Mouse (Mus musculus) CH12.LX (cell line): Measurements from ENCODE around the gene Nmral1. TPM values are rescaled to one million over a fixed set of nuclear protein-coding genes. Genes with fewer than 3 reads are reported as not detected.
"Not testable (repeated sequence)": the region's sequence is repeated elsewhere in the genome, so short reads cannot be mapped to it uniquely, and the experiment has no call there.

Source experiments
- DNase-seq: peaks from one replicate; pipeline ENCODE4 v3.0.0-alpha.2; 2013; ENCODE audit errors: extremely low read depth
- H3K27ac ChIP-seq: 2 replicates; pipeline ENCODE4 v1.5.1; 2012; ENCODE audit warnings: low read depth, mild to moderate bottlenecking, control low read depth, moderate library complexity; ENCODE audit not compliant: insufficient read depth
- H3K27me3 ChIP-seq: replicated peaks from 2 replicates; pipeline ENCODE3; 2012; ENCODE audit warnings: inconsistent platforms
- H3K36me3 ChIP-seq, 2 experiments: replicated peaks in 1 of 2; 2 replicates each; pipeline versions ENCODE3 to v1.6.1; 2012; ENCODE audit warnings: inconsistent platforms in 1 of 2, low read length in 1 of 2, mild to moderate bottlenecking in 1 of 2, mixed read lengths in 1 of 2, moderate library complexity in 1 of 2; ENCODE audit not compliant: control insufficient read depth in 1 of 2, insufficient read depth in 1 of 2
- H3K4me1 ChIP-seq, 2 experiments: 2 replicates each; pipeline ENCODE4 v1.6.1; 2012; ENCODE audit warnings: inconsistent platforms in 1 of 2, moderate library complexity in 1 of 2; ENCODE audit not compliant: insufficient read depth in 2 of 2, control insufficient read depth in 1 of 2
- H3K4me2 ChIP-seq: 2 replicates; pipeline ENCODE4 v1.6.1; 2012; ENCODE audit warnings: low read depth, mild to moderate bottlenecking, control low read depth; ENCODE audit not compliant: poor library complexity, insufficient read depth, severe bottlenecking
- H3K4me3 ChIP-seq, 3 experiments: fragments of 150-350 bp in 1 of 3; sonication (generic) in 1 of 3; replicated peaks in 1 of 3; 2 replicates each; pipeline versions ENCODE3 to v1.5.1; 2011 to 2012; ENCODE audit warnings: low read depth in 2 of 3, low read length in 2 of 3, mild to moderate bottlenecking in 2 of 3, moderate library complexity in 2 of 3, control low read depth in 1 of 3, improper control_type of control experiment in 1 of 3, inconsistent platforms in 1 of 3, mixed read lengths in 1 of 3; ENCODE audit not compliant: poor library complexity in 1 of 3
- H3K79me2 ChIP-seq: replicated peaks from 2 replicates; pipeline ENCODE4 v1.6.1; 2012; ENCODE audit warnings: mild to moderate bottlenecking, moderate library complexity; ENCODE audit not compliant: control insufficient read depth, poor library complexity, insufficient read depth, severe bottlenecking; ENCODE audit errors: extremely low read depth
- H3K9ac ChIP-seq: 2 replicates; pipeline ENCODE4 v1.6.1; 2012; ENCODE audit warnings: low read depth, mild to moderate bottlenecking, control low read depth, moderate library complexity; ENCODE audit not compliant: insufficient read depth
- H3K9me3 ChIP-seq: replicated peaks from 2 replicates; pipeline ENCODE3; 2012; ENCODE audit warnings: low read length, inconsistent platforms, mixed read lengths
- CHD2 ChIP-seq: IDR thresholded peaks from 2 replicates; pipeline ENCODE4 v1.6.1; 2011; ENCODE audit warnings: low read length, improper control_type of control experiment
- E2F4 ChIP-seq: IDR thresholded peaks from 2 replicates; pipeline ENCODE4 v1.6.1; 2011; ENCODE audit warnings: low read depth, low read length, improper control_type of control experiment; ENCODE audit not compliant: insufficient replicate concordance
- HCFC1 ChIP-seq: IDR thresholded peaks from 2 replicates; pipeline ENCODE4 v1.6.1; 2012; ENCODE audit warnings: low read depth, mild to moderate bottlenecking, inconsistent platforms, low read length, improper control_type of control experiment
- IRF4 ChIP-seq: IDR thresholded peaks from 2 replicates; pipeline ENCODE4 v1.6.1; 2014; ENCODE audit warnings: low read depth, mild to moderate bottlenecking, inconsistent platforms, low read length, improper control_type of control experiment
- MAFK ChIP-seq: IDR thresholded peaks from 2 replicates; pipeline ENCODE4 v1.6.1; 2011; ENCODE audit warnings: low read length, improper control_type of control experiment; ENCODE audit not compliant: insufficient replicate concordance
- MAX ChIP-seq: IDR thresholded peaks from 2 replicates; pipeline ENCODE4 v1.6.1; 2011; ENCODE audit warnings: low read length, improper control_type of control experiment
- MAZ ChIP-seq: IDR thresholded peaks from 2 replicates; pipeline ENCODE4 v1.6.1; 2012; ENCODE audit warnings: low read depth, mild to moderate bottlenecking, inconsistent platforms, low read length, improper control_type of control experiment, moderate library complexity
- MXI1 ChIP-seq: IDR thresholded peaks from 2 replicates; pipeline ENCODE4 v1.6.1; 2011; ENCODE audit warnings: mild to moderate bottlenecking, low read depth, low read length, improper control_type of control experiment
- MYC ChIP-seq: IDR thresholded peaks from 2 replicates; pipeline ENCODE4 v1.6.1; 2011; ENCODE audit warnings: low read depth, mild to moderate bottlenecking, improper control_type of control experiment, low read length
- NELFE ChIP-seq: IDR thresholded peaks from 2 replicates; pipeline ENCODE4 v1.6.1; 2011; ENCODE audit warnings: low read depth, low read length, improper control_type of control experiment
- NRF1 ChIP-seq: IDR thresholded peaks from 2 replicates; pipeline ENCODE4 v1.6.1; 2014; ENCODE audit warnings: low read depth, mild to moderate bottlenecking, inconsistent platforms, low read length, improper control_type of control experiment, moderate library complexity
- SIN3A ChIP-seq: IDR thresholded peaks from 2 replicates; pipeline ENCODE4 v1.6.1; 2012; ENCODE audit warnings: low read length, improper control_type of control experiment, inconsistent platforms
- TBP ChIP-seq: conservative IDR thresholded peaks from 2 replicates; pipeline ENCODE4 v1.6.1; 2011; ENCODE audit warnings: low read depth, low read length, improper control_type of control experiment
- TCF12 ChIP-seq: IDR thresholded peaks from 2 replicates; pipeline ENCODE4 v1.6.1; 2014; ENCODE audit warnings: low read depth, mild to moderate bottlenecking, inconsistent platforms, low read length, improper control_type of control experiment
- USF1 ChIP-seq: IDR thresholded peaks from 2 replicates; pipeline ENCODE4 v1.6.1; 2014; ENCODE audit warnings: low read depth, mild to moderate bottlenecking, inconsistent platforms, low read length, improper control_type of control experiment
- ZC3H11A ChIP-seq: IDR thresholded peaks from 2 replicates; pipeline ENCODE4 v1.6.1; 2012; ENCODE audit warnings: low read depth, mild to moderate bottlenecking, inconsistent platforms, low read length, improper control_type of control experiment
- ZMIZ1 ChIP-seq: IDR thresholded peaks from 2 replicates; pipeline ENCODE4 v1.6.1; 2012; ENCODE audit warnings: low read depth, mild to moderate bottlenecking, inconsistent platforms, low read length, improper control_type of control experiment
- dilution Hi-C: fragments of 300-500 bp; cut with MboI; formaldehyde crosslinking; loops from 2 replicates; pipeline ENCODE4 v1.14.3; 2020; ENCODE audit warnings: low sequenced_read_pairs; ENCODE audit not compliant: extremely low pct_unique_long_range_greater_than_20kb, extremely low pct_ligation_motif_present
- in situ Hi-C: fragments of 300-500 bp; cut with MboI; formaldehyde crosslinking; loops from 3 replicates; pipeline ENCODE4 v1.14.3; 2019; ENCODE audit warnings: low sequenced_read_pairs, low pct_ligation_motif_present, low pct_unique_long_range_greater_than_20kb, mixed read lengths
- polyA plus RNA-seq: library from polyadenylated mRNA; unstranded; fragments of >175 nt; gene quantifications from 2 replicates; pipeline ENCODE4 v1.2.1, GENCODE M21; 2012; ENCODE audit warnings: low read depth; ENCODE audit not compliant: insufficient read length
- total RNA-seq, 2 experiments: library from RNA; depleted of rRNA; stranded (reverse); fragments of 300-350 nt in 1 of 2; fragments of >200 nt in 1 of 2; gene quantifications; 2 replicates each; pipeline ENCODE4 v1.2.3; 2012 to 2014

The Nmral1 gene
- total and polyA plus RNA-seq, 3 experiments = 2.4 to 20.0 (median 3.2) TPM

GRCm38 (mm10) chr16:4763276-4763675, 44.1 kb upstream of the Nmral1 start (continued):
- TF ChIP-seq IRF4 (no peak), CHD2 (no peak)

GRCm38 (mm10) chr16:4762437-4762836, 43.3 kb upstream of the Nmral1 start:
- in situ Hi-C loops = loop anchor here (25.0 kb wide), 1 partner anchor 100 kb away; no protein-coding TSS in a partner anchor
- H3K36me3 ChIP-seq = peaks cover 35 to 51% of the 10 kb centered on the region in 2 experiments
- H3K27me3 ChIP-seq = no peaks in the 10 kb centered on the region
- H3K4me2 ChIP-seq = no peak overlapping the region
- H3K9me3 ChIP-seq = no peaks in the 10 kb centered on the region
- TF ChIP-seq IRF4 = no peak
- TF ChIP-seq, all 38 proteins: peak for 0
- peaks cover 3 to 39% of the 10 kb centered on the region in 2 experiments for H3K4me1 ChIP-seq
- H3K9ac ChIP-seq = no peak overlapping the region
- H3K27ac ChIP-seq = no peak overlapping the region
- DNase-seq = no peak
- 0 out of 2 replicates have a peak, but pooled peaks cover 2% of the 10 kb centered on the region for H3K79me2 ChIP-seq
- dilution Hi-C loops = no loop called here
- H3K4me3 ChIP-seq = no peak overlapping the region

- dilution Hi-C loops, DNase-seq, H3K4me2 ChIP-seq, H3K79me2 ChIP-seq, H3K27me3 ChIP-seq, H3K27ac ChIP-seq, H3K9me3 ChIP-seq: not testable (repeated sequence)
- Histone ChIP-seq H3K9ac (peak overlapping the region; percentile 48; the same call in 1 of the 2 replicates), H3K4me3 (peak overlapping the region in 2 of 3 experiments; percentile 21 to 41), H3K4me1 (peaks cover 3 to 23% of the 10 kb centered on the region in 2 experiments; a peak in 3 of 4 replicates), H3K36me3 (peaks cover 0 to 16% of the 10 kb centered on the region in 2 experiments)
- in situ Hi-C loops = loop anchor here (25.0 kb wide), 1 partner anchor 106 kb away; no protein-coding TSS in a partner anchor
Measured at GRCm38 (mm10) chr16:4756660-4757335, 37.6 kb upstream of the Nmral1 start.

- Histone ChIP-seq H3K4me1 (peaks cover 4 to 23% of the 10 kb centered on the region in 2 experiments; a peak in 3 of 4 replicates), H3K9me3 (no peaks in the 10 kb centered on the region), H3K27me3 (no peaks in the 10 kb centered on the region), H3K79me2 (0 out of 2 replicates have a peak, but pooled peaks cover 3% of the 10 kb centered on the region), H3K4me2 (no peak overlapping the region), H3K4me3 (no peak overlapping the region), H3K36me3 (peaks cover 0 to 14% of the 10 kb centered on the region in 2 experiments), H3K9ac (no peak overlapping the region), H3K27ac (no peak overlapping the region)
- dilution Hi-C loops (no loop called here), in situ Hi-C loops (loop anchor here (25.0 kb wide), 1 partner anchor 108 kb away; no protein-coding TSS in a partner anchor)
- no peak for TF ChIP-seq MXI1
- TF ChIP-seq IRF4 = no peak
- no peak for TF ChIP-seq MYC
- no peak for TF ChIP-seq MAX
- TF ChIP-seq HCFC1 = no peak
- no peak for TF ChIP-seq SIN3A
- TF ChIP-seq MAFK = no peak
- TF ChIP-seq ZC3H11A = no peak
- TF ChIP-seq ZMIZ1 = no peak
- no peak for TF ChIP-seq NRF1
- no peak for TF ChIP-seq NELFE
- no peak for TF ChIP-seq E2F4
- TF ChIP-seq TBP = no peak
- TF ChIP-seq CHD2 = no peak
- no peak for TF ChIP-seq MAZ
- no peak for TF ChIP-seq USF1
- TF ChIP-seq TCF12 = no peak
- no peak for DNase-seq
Measured at GRCm38 (mm10) chr16:4754045-4754444, 34.9 kb upstream of the Nmral1 start.
